Mouse (Mus musculus): ENCODE data around the gene Baz1b.

DNA sequence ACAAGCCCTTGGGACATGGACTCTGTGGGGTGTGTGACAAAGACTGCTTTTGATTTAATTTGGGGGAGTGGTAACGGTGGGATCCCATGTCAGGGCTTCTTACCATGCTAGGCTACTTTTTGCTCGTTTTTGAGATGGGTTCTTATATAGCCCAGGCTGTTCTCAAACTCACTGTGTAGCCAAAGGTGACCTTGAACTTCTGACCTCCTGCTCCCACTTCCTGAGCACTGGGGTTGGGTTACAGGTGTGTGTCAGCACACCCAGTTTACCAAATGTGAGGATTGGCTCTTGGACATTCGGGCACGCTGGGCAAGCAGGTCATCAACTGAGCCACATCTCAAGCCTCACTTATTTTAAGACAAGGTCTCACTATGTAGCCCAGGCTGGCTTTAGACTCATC, 83.3 kb downstream of the Baz1b start:
- TF ChIP-seq CTCF (IDR thresholded peaks at IDR 0.05; ENCODE audit: borderline replicate concordance, extremely low read depth, insufficient read depth, insufficient read length) = no peak
- no peak for TF ChIP-seq POLR2A (IDR thresholded peaks at IDR 0.05; ENCODE audit: borderline replicate concordance, extremely low read depth, insufficient read depth, insufficient read length, poor library complexity, severe bottlenecking)
